Mouse (Mus musculus) MEL-GATA-1-ER (cell line): ENCODE results near the gene Rab3gap1.

Experiments
- DNase-seq: peaks from one replicate; pipeline ENCODE4 v3.0.0-alpha.2; 2012; ENCODE audit warnings: low read depth; ENCODE audit errors: extremely low read depth

Rab3gap1 gene

GRCm38 (mm10) chr1:127980911-127981559 is 112.5 kb downstream of the Rab3gap1 start:
- DNase-seq, result no peak

- DNase-seq, result no peak
These were observed 113.7 kb downstream of the Rab3gap1 start for GRCm38 (mm10) chr1:127982268-127982667.

GRCm38 (mm10) chr1:127983274-127983993 is 114.9 kb downstream of the Rab3gap1 start:
- DNase-seq, result no peak

- DNase-seq, result no peak
These were observed 116.8 kb downstream of the Rab3gap1 start for GRCm38 (mm10) chr1:127985391-127985790.

- no peak for DNase-seq
These were observed 119.7 kb downstream of the Rab3gap1 start for GRCm38 (mm10) chr1:127988246-127988645.

GRCm38 (mm10) chr1:127989387-127989786 is 120.8 kb downstream of the Rab3gap1 start:
- no peak for DNase-seq

GRCm38 (mm10) chr1:127989876-127990731 is 121.5 kb downstream of the Rab3gap1 start:
- DNase-seq, result no peak
